Comparison of ENCODE assay signal across 8 mouse cellular contexts in genomic region chr6:87042004-87042336, GRCm38 (mm10). TPM values are rescaled to one million over a fixed set of nuclear protein-coding genes. Genes with fewer than 3 reads are reported as not detected.
DNase-seq lines count a peak whose midpoint lies in the region; ATAC-seq and TF ChIP-seq lines count a peak whose summit lies in the region.

No protein-coding gene starts in this region.

- no peak for TF ChIP-seq CTCF in lung, postnatal 0 days (IDR thresholded peaks at IDR 0.05)
- TF ChIP-seq CTCF in embryonic fibroblast, embryonic 13.5 days (IDR thresholded peaks at IDR 0.05; ENCODE audit: borderline replicate concordance, insufficient read depth, low read length): no peak
- no peak for TF ChIP-seq CTCF in intestine, postnatal 0 days (IDR thresholded peaks at IDR 0.05; ENCODE audit: low read depth)

- peak overlapping the region; percentile 86 for H3K9ac ChIP-seq in lung, postnatal 0 days (replicated peaks; ENCODE audit: low read depth)
- peak overlapping the region; percentile 79 for H3K9ac ChIP-seq in intestine, postnatal 0 days (ENCODE audit: low read depth, low read length)
- H3K9ac ChIP-seq in neural tube, embryonic 15.5 days (replicated peaks): peak overlapping the region; percentile 79

- H3K27me3 ChIP-seq in lung, postnatal 0 days (replicated peaks; ENCODE audit: insufficient read depth, low read length): no peaks in the 10 kb centered on the region
- H3K27me3 ChIP-seq in intestine, postnatal 0 days (replicated peaks; ENCODE audit: control insufficient read depth, insufficient read depth, low read length): no peaks in the 10 kb centered on the region
- no peaks in the 10 kb centered on the region for H3K27me3 ChIP-seq in neural tube, embryonic 15.5 days (replicated peaks)

- no peaks in the 10 kb centered on the region for H3K9me3 ChIP-seq in lung, postnatal 0 days (ENCODE audit: low read length)
- peaks cover 2% of the 10 kb centered on the region; the same call in 1 of the 2 replicates for H3K9me3 ChIP-seq in intestine, postnatal 0 days (ENCODE audit: control insufficient read depth)
- no peaks in the 10 kb centered on the region for H3K9me3 ChIP-seq in neural tube, embryonic 15.5 days (replicated peaks)

- no peak for TF ChIP-seq POLR2A in embryonic fibroblast, embryonic 13.5 days (IDR thresholded peaks at IDR 0.05; ENCODE audit: low read depth, low read length)

- whole genome bisulfite sequencing in lung, postnatal 0 days: 1% methylated on average over 11 of the region's 11 CpGs
- WGBS in intestine, postnatal 0 days: under 1% methylated on average over 11 of the region's 11 CpGs
- under 1% methylated on average over 11 of the region's 11 CpGs for WGBS in neural tube, embryonic 15.5 days

- H3K4me3 ChIP-seq in lung, postnatal 0 days (ENCODE audit: low read depth, low read length): peak overlapping the region; percentile 88
- H3K4me3 ChIP-seq in embryonic fibroblast, embryonic 13.5 days (ENCODE audit: insufficient read depth, low read length): peak overlapping the region; percentile 56
- peak overlapping the region; percentile 92 for H3K4me3 ChIP-seq in intestine, postnatal 0 days (ENCODE audit: low read depth, low read length)
- peak overlapping the region; percentile 93 for H3K4me3 ChIP-seq in neural tube, embryonic 15.5 days (replicated peaks)

- H3K4me2 ChIP-seq in lung, postnatal 0 days (replicated peaks; ENCODE audit: low read depth, low read length): peak overlapping the region; percentile 90
- peak overlapping the region; percentile 89 for H3K4me2 ChIP-seq in intestine, postnatal 0 days (replicated peaks; ENCODE audit: low read depth)
- peak overlapping the region; percentile 72 for H3K4me2 ChIP-seq in neural tube, embryonic 15.5 days

- peak overlapping the region; percentile 99 for H3K27ac ChIP-seq in lung, postnatal 0 days (ENCODE audit: low read length)
- H3K27ac ChIP-seq in embryonic fibroblast, embryonic 13.5 days (ENCODE audit: insufficient read depth, low read length): peak overlapping the region; percentile 97
- peak overlapping the region; percentile 99 for H3K27ac ChIP-seq in intestine, postnatal 0 days (ENCODE audit: low read depth, low read length)
- H3K27ac ChIP-seq in neural tube, embryonic 15.5 days (replicated peaks): peak overlapping the region; percentile 98

- DNase-seq in lung, postnatal 0 days (ENCODE audit: low spot score): no peak
- no peak for DNase-seq in lung, postnatal 10 days
- no peak for DNase-seq in ovary, postnatal 36 days (ENCODE audit: low spot score)
- DNase-seq in left cerebral cortex, postnatal 36 days (ENCODE audit: low spot score in 2 of 2): no peak
- no peak for DNase-seq in kidney, postnatal 4 days

- no peaks in the 10 kb centered on the region for H3K36me3 ChIP-seq in lung, postnatal 0 days (ENCODE audit: insufficient read depth, low read length)
- no peaks in the 10 kb centered on the region; the same call in 1 of the 2 replicates for H3K36me3 ChIP-seq in intestine, postnatal 0 days (ENCODE audit: control insufficient read depth, insufficient read depth)
- no peaks in the 10 kb centered on the region for H3K36me3 ChIP-seq in neural tube, embryonic 15.5 days

- peaks cover 5% of the 10 kb centered on the region; the same call in 1 of the 2 replicates for H3K4me1 ChIP-seq in lung, postnatal 0 days (ENCODE audit: insufficient read depth, low read depth, low read length)
- peaks cover 2% of the 10 kb centered on the region for H3K4me1 ChIP-seq in embryonic fibroblast, embryonic 13.5 days (ENCODE audit: control insufficient read depth, insufficient read depth, low read length)
- 0 out of 2 replicates have a peak, but pooled peaks cover 7% of the 10 kb centered on the region for H3K4me1 ChIP-seq in intestine, postnatal 0 days (replicated peaks; ENCODE audit: control insufficient read depth, insufficient read depth, low read length)
- H3K4me1 ChIP-seq in neural tube, embryonic 15.5 days: peaks cover 22% of the 10 kb centered on the region

- TF ChIP-seq EP300 in lung, postnatal 0 days (IDR thresholded peaks at IDR 0.05): no peak; the same call in 1 of the 2 replicates

- no peak for ATAC-seq in lung, postnatal 0 days
- no peak for ATAC-seq in intestine, postnatal 0 days
- ATAC-seq in neural tube, embryonic 15.5 days (ENCODE audit: low FRiP score): 0 out of 2 replicates have a peak, but pooled peaks have one; percentile 14

- intact Hi-C loops in left cerebral cortex, postnatal 36 days (cut with DNase I): loop anchor here (1.0 kb wide), 1 partner anchor 33 kb away; the partner anchor contains the start of gene Nfu1

RNA-seq across cellular contexts. Expression of gene Gfpt1, which starts 0.7 kb away (rescaled TPM):
- polyA plus RNA-seq in lung, postnatal 0 days (2015; fragmentation: Nextera tagmentation; extraction: Ambion mirVana): 10.8 and 11.5 TPM in 2 replicates
- 78.5 and 86.5 TPM in 2 replicates for polyA plus RNA-seq in embryonic fibroblast, embryonic 13.5 days (2011; ENCODE audit: insufficient read length, low read depth, missing spikeins)
- polyA plus RNA-seq in intestine, postnatal 0 days (2015; fragmentation: Nextera tagmentation; extraction: Ambion mirVana): 17.5 and 18.8 TPM in 2 replicates
- 19.9 and 20.5 TPM in 2 replicates for polyA plus RNA-seq in neural tube, embryonic 15.5 days (2015; fragmentation: Nextera tagmentation; extraction: Ambion mirVana)
- total RNA-seq in left cerebral cortex, postnatal 36 days (2021): 10 to 100 TPM; 48.1 to 52.9 TPM

RNA-seq across cellular contexts. Expression of gene Nfu1, which starts 32.9 kb away (rescaled TPM):
- polyA plus RNA-seq in lung, postnatal 0 days (2015; fragmentation: Nextera tagmentation; extraction: Ambion mirVana): 70.7 and 72.9 TPM in 2 replicates
- 86.6 and 98.7 TPM in 2 replicates for polyA plus RNA-seq in embryonic fibroblast, embryonic 13.5 days (2011; ENCODE audit: insufficient read length, low read depth, missing spikeins)
- 75.6 and 81.8 TPM in 2 replicates for polyA plus RNA-seq in intestine, postnatal 0 days (2015; fragmentation: Nextera tagmentation; extraction: Ambion mirVana)
- polyA plus RNA-seq in neural tube, embryonic 15.5 days (2015; fragmentation: Nextera tagmentation; extraction: Ambion mirVana): 153 and 155 TPM in 2 replicates
- 10 to 100 TPM; 57.6 to 57.9 TPM for total RNA-seq in left cerebral cortex, postnatal 36 days (2021)
